Mouse (Mus musculus): ENCODE results near the gene Ssbp4.

DNA sequence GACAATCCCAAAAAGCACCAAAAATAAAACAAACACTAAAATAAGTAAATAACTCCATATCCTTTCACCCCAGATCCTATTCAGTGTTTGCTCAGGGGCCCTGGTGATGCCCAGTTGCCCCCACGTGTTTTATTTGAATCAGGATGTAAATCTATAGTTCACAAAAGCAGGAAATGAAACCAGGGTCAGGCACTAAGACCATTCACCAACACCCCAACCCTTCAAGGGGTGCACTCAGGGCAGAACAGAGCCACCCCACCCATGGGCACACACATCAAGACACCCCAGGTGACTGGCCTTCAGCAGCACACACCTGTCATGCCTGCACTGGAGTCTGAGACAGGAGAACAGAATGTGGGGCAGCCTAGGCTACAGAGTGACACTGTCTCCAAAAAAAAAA lies 45.4 kb upstream of the Ssbp4 start:
- TF ChIP-seq USF1 (IDR thresholded peaks at IDR 0.05; ENCODE audit: low read depth) (no peak), CTCF (IDR thresholded peaks at IDR 0.05; ENCODE audit: control insufficient read depth, insufficient read depth, insufficient read length) (no peak), CEBPB (IDR thresholded peaks at IDR 0.05; ENCODE audit: low read depth) (no peak), MAX (IDR thresholded peaks at IDR 0.05) (no peak), MYOG (IDR thresholded peaks at IDR 0.05; ENCODE audit: control insufficient read depth, extremely low read depth, insufficient read length) (no peak), MYOD1 (IDR thresholded peaks at IDR 0.05; ENCODE audit: control insufficient read depth, insufficient read length, low read depth) (no peak), FOSL1 (IDR thresholded peaks at IDR 0.05; ENCODE audit: insufficient read depth, low read length, poor library complexity, severe bottlenecking) (no peak)

Measured in C2C12 (cell line).